Mouse (Mus musculus) stomach, embryonic 16.5 days (tissue): ENCODE data around the gene Igsf9. TPM values are rescaled to one million over a fixed set of nuclear protein-coding genes. Genes with fewer than 3 reads are reported as not detected.
A peak's percentile ranks its signal among the peaks of the same experiment; 100 is the strongest.

Source experiments
- ATAC-seq: fragments of 200-750 bp; cut with Nextera tagmentation; 2 replicates; pipeline ENCODE4 v1.8.0; 2017; ENCODE audit warnings: moderate number of reproducible peaks, moderate TSS enrichment; ENCODE audit not compliant: insufficient read depth, low FRiP score
- H3K27ac ChIP-seq: fragments of 300-500 bp; sonication (generic); 2 replicates; pipeline ENCODE4 v1.5.1; 2014; ENCODE audit warnings: low read length
- H3K27me3 ChIP-seq: fragments of 300-500 bp; sonication (generic); 2 replicates; pipeline ENCODE4 v1.6.1; 2014; ENCODE audit warnings: low read length, control low read depth, mixed read lengths; ENCODE audit not compliant: control insufficient read depth, insufficient read depth
- H3K36me3 ChIP-seq: fragments of 300-500 bp; sonication (generic); 2 replicates; pipeline ENCODE4 v1.6.1; 2014; ENCODE audit warnings: low read length; ENCODE audit not compliant: control insufficient read depth, insufficient read depth
- H3K4me1 ChIP-seq: fragments of 300-500 bp; sonication (generic); 2 replicates; pipeline ENCODE4 v1.6.1; 2014; ENCODE audit warnings: low read length, control low read depth, mixed read lengths; ENCODE audit not compliant: control insufficient read depth, insufficient read depth
- H3K4me2 ChIP-seq: fragments of 300-500 bp; sonication (generic); 2 replicates; pipeline ENCODE4 v1.6.1; 2014; ENCODE audit warnings: low read depth, low read length, mixed read lengths
- H3K4me3 ChIP-seq: fragments of 300-500 bp; sonication (generic); replicated peaks from 2 replicates; pipeline ENCODE4 v1.5.1; 2014; ENCODE audit warnings: mild to moderate bottlenecking, low read length
- H3K9ac ChIP-seq: fragments of 300-500 bp; sonication (generic); 2 replicates; pipeline ENCODE4 v1.6.1; 2014; ENCODE audit warnings: low read length
- H3K9me3 ChIP-seq: fragments of 300-500 bp; sonication (generic); replicated peaks from 2 replicates; pipeline ENCODE4 v1.6.1; 2016; ENCODE audit warnings: low read length, control low read depth; ENCODE audit not compliant: control insufficient read depth
- WGBS: fragments of 180-500 bp; shearing (Covaris S2); extraction: QIAGEN DNeasy Blood & Tissue Kit; methylation state at CpG from one replicate; pipeline ENCODE4 v1.1.7; 2014; 5-methylcytosine and 5-hydroxymethylcytosine counted together
- polyA plus RNA-seq: library from polyadenylated mRNA; unstranded; fragments of >200 nt; fragmentation: Nextera tagmentation; extraction: Ambion mirVana; gene quantifications from 2 replicates; pipeline ENCODE4 v1.2.1, GENCODE M21; 2015

The Igsf9 gene
- polyA plus RNA-seq, 1 experiment from 2014 or later = 51.6 TPM

GRCm38 (mm10) chr1:172441935-172442445, 39.6 kb upstream of the Igsf9 start:
- H3K27ac ChIP-seq = peak overlapping the region; percentile 67
- peak; percentile 82; the same call in 1 of the 2 replicates for ATAC-seq
- no peak overlapping the region for H3K4me2 ChIP-seq
- H3K9ac ChIP-seq = no peak overlapping the region
- no peaks in the 10 kb centered on the region for H3K36me3 ChIP-seq
- H3K4me1 ChIP-seq = no peaks in the 10 kb centered on the region
- WGBS = 64% methylated on average over 9 of the region's 9 CpGs
- no peaks in the 10 kb centered on the region for H3K27me3 ChIP-seq
- H3K9me3 ChIP-seq = no peaks in the 10 kb centered on the region
- no peak overlapping the region for H3K4me3 ChIP-seq

GRCm38 (mm10) chr1:172450226-172450625, 31.4 kb upstream of the Igsf9 start:
- no peak overlapping the region for H3K4me2 ChIP-seq
- WGBS = 55% methylated on average over 2 of the region's 2 CpGs
- H3K36me3 ChIP-seq = no peaks in the 10 kb centered on the region
- no peak for ATAC-seq
- no peaks in the 10 kb centered on the region for H3K4me1 ChIP-seq
- H3K4me3 ChIP-seq = no peak overlapping the region
- no peak overlapping the region for H3K9ac ChIP-seq
- no peaks in the 10 kb centered on the region for H3K27me3 ChIP-seq
- H3K9me3 ChIP-seq = no peaks in the 10 kb centered on the region
- H3K27ac ChIP-seq = no peak overlapping the region

- no peaks in the 10 kb centered on the region for H3K27me3 ChIP-seq
- no peak for ATAC-seq
- H3K4me1 ChIP-seq = peaks cover 6% of the 10 kb centered on the region; the same call in 1 of the 2 replicates
- H3K9me3 ChIP-seq = no peaks in the 10 kb centered on the region
- H3K36me3 ChIP-seq = no peaks in the 10 kb centered on the region
- no peak overlapping the region for H3K27ac ChIP-seq
- H3K4me2 ChIP-seq = no peak overlapping the region
- WGBS = 34% methylated on average over 17 of the region's 17 CpGs
- no peak overlapping the region for H3K9ac ChIP-seq
- H3K4me3 ChIP-seq = no peak overlapping the region
Observed at GRCm38 (mm10) chr1:172450848-172451470, 30.6 kb upstream of the Igsf9 start.

- Histone ChIP-seq H3K27ac (no peak overlapping the region), H3K9me3 (no peaks in the 10 kb centered on the region), H3K36me3 (no peaks in the 10 kb centered on the region), H3K4me1 (peaks cover 9% of the 10 kb centered on the region; the same call in 1 of the 2 replicates), H3K27me3 (no peaks in the 10 kb centered on the region), H3K4me2 (no peak overlapping the region), H3K4me3 (no peak overlapping the region), H3K9ac (no peak overlapping the region)
- WGBS = 71% methylated on average over 2 of the region's 2 CpGs
- no peak for ATAC-seq
Observed at GRCm38 (mm10) chr1:172452911-172453310, 28.7 kb upstream of the Igsf9 start.

- no peaks in the 10 kb centered on the region for H3K9me3 ChIP-seq
- H3K4me3 ChIP-seq = no peak overlapping the region
- no peak for ATAC-seq
- no peak overlapping the region for H3K27ac ChIP-seq
- H3K27me3 ChIP-seq = no peaks in the 10 kb centered on the region
- no peak overlapping the region for H3K9ac ChIP-seq
- 88% methylated on average over 2 of the region's 2 CpGs for WGBS
- no peaks in the 10 kb centered on the region for H3K36me3 ChIP-seq
- H3K4me2 ChIP-seq = no peak overlapping the region
- H3K4me1 ChIP-seq = peaks cover 9% of the 10 kb centered on the region; the same call in 1 of the 2 replicates
Observed at GRCm38 (mm10) chr1:172453810-172454209, 27.8 kb upstream of the Igsf9 start.

- H3K4me1 ChIP-seq = peaks cover 9% of the 10 kb centered on the region; the same call in 1 of the 2 replicates
- ATAC-seq = no peak
- H3K9me3 ChIP-seq = no peaks in the 10 kb centered on the region
- no peaks in the 10 kb centered on the region for H3K27me3 ChIP-seq
- H3K9ac ChIP-seq = no peak overlapping the region
- H3K4me3 ChIP-seq = no peak overlapping the region
- H3K4me2 ChIP-seq = no peak overlapping the region
- no peaks in the 10 kb centered on the region for H3K36me3 ChIP-seq
- WGBS = 31% methylated on average over 4 of the region's 4 CpGs
- H3K27ac ChIP-seq = peak overlapping the region; percentile 58
Observed at GRCm38 (mm10) chr1:172455416-172455815, 26.2 kb upstream of the Igsf9 start.

- H3K36me3 ChIP-seq = no peaks in the 10 kb centered on the region
- no peaks in the 10 kb centered on the region for H3K27me3 ChIP-seq
- peak overlapping the region; percentile 58; the same call in 1 of the 2 replicates for H3K27ac ChIP-seq
- no peaks in the 10 kb centered on the region for H3K9me3 ChIP-seq
- 46% methylated on average over 7 of the region's 7 CpGs for WGBS
- H3K4me2 ChIP-seq = no peak overlapping the region
- no peak overlapping the region for H3K9ac ChIP-seq
- H3K4me1 ChIP-seq = peaks cover 9% of the 10 kb centered on the region; the same call in 1 of the 2 replicates
- H3K4me3 ChIP-seq = no peak overlapping the region
- ATAC-seq = peak; percentile 23; the same call in 1 of the 2 replicates
Observed at GRCm38 (mm10) chr1:172456001-172456677, 25.4 kb upstream of the Igsf9 start.

GRCm38 (mm10) chr1:172457196-172457595, 24.4 kb upstream of the Igsf9 start:
- Histone ChIP-seq H3K27me3 (no peaks in the 10 kb centered on the region), H3K36me3 (no peaks in the 10 kb centered on the region), H3K4me1 (peaks cover 13% of the 10 kb centered on the region), H3K9me3 (no peaks in the 10 kb centered on the region), H3K4me3 (no peak overlapping the region), H3K27ac (no peak overlapping the region), H3K4me2 (no peak overlapping the region), H3K9ac (no peak overlapping the region)
- WGBS = 73% methylated on average over 3 of the region's 3 CpGs
- no peak for ATAC-seq

- 90% methylated on average over 3 of the region's 3 CpGs for WGBS
- Histone ChIP-seq H3K4me2 (no peak overlapping the region), H3K27ac (no peak overlapping the region), H3K27me3 (no peaks in the 10 kb centered on the region), H3K4me1 (peaks cover 13% of the 10 kb centered on the region), H3K9me3 (no peaks in the 10 kb centered on the region), H3K4me3 (no peak overlapping the region), H3K36me3 (no peaks in the 10 kb centered on the region), H3K9ac (no peak overlapping the region)
- ATAC-seq = no peak
Observed at GRCm38 (mm10) chr1:172458041-172458440, 23.5 kb upstream of the Igsf9 start.
